Mouse (Mus musculus): ENCODE data around the gene Mars.

Mars gene

GRCm38 (mm10) chr10:127303136-127303535, 8.4 kb downstream of the Mars start:
- DNase-seq: no peak

GRCm38 (mm10) chr10:127300361-127300760, 11.2 kb downstream of the Mars start:
- DNase-seq: no peak

GRCm38 (mm10) chr10:127297015-127297871, 14.3 kb downstream of the Mars start:
- no peak for DNase-seq

- DNase-seq: no peak
Measured at GRCm38 (mm10) chr10:127295986-127296794, 15.4 kb downstream of the Mars start.

GRCm38 (mm10) chr10:127294895-127295510, 16.6 kb downstream of the Mars start:
- DNase-seq: no peak

GRCm38 (mm10) chr10:127293590-127294113, 17.9 kb downstream of the Mars start:
- DNase-seq: no peak

GRCm38 (mm10) chr10:127292987-127293538, 18.5 kb downstream of the Mars start:
- no peak for DNase-seq

- no peak for DNase-seq
Measured at GRCm38 (mm10) chr10:127291881-127292638, 19.5 kb downstream of the Mars start.

GRCm38 (mm10) chr10:127290930-127291880, 20.4 kb downstream of the Mars start:
- no peak for DNase-seq

DNA sequence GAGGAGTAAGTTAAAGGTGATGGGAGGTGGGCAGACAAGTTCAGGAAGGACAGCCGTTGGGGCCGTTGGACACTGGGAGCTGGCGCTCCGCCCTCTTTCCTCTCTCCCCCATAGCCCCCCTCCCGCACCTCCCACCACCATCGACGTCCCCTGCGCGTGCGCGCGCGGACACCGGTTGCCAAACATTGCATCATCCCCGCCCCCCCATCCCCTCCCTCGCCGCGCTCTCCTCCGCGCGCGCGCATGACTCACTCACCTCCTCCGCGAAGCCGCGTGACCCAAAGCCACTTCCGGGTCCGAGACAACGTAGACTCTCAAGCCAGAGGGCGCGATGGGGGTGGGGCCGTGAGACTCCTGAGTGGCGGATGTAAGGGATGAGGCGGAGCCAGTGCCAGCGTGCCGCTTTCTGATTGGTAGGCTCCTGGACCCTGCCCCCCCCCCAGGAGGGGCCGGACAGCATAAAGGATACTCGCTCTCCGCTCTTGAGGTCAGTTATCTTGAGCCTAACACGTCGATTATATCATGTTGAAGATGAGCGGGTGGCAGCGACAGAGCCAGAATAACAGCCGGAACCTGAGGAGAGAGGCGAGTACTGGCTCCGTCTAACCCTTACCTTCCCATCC, 21.2 kb downstream of the Mars start:
- DNase-seq: peak; percentile 98

DNA sequence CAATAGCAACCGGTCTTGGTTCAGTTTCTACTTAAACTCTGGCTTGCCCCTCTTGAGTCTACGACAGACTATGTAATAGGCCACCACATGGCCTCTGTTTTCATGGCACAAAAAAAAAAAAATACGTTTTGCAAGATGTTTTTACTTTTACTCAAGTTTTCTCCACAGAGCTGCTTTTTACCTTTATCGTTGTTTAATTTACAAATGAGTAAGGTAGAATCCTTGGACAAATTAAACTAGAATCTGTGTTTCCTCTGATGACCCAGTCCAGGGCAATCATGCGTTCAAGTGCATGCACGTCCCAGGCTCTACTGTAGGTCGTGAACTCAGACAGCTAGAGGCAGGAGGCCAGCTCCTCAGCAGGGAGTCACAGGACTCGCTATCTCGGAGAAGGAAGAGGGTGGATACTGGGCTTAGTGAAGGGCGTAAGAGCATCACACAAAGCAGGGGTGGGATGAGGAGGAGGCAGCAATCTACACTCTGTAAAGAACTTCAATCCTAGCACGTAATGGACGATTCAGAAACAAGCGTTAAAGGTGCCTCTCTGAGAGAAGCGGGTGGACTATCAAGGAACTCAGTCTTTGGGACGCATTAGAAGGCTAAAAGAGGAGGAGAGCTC, 21.9 kb downstream of the Mars start:
- DNase-seq: no peak

DNA sequence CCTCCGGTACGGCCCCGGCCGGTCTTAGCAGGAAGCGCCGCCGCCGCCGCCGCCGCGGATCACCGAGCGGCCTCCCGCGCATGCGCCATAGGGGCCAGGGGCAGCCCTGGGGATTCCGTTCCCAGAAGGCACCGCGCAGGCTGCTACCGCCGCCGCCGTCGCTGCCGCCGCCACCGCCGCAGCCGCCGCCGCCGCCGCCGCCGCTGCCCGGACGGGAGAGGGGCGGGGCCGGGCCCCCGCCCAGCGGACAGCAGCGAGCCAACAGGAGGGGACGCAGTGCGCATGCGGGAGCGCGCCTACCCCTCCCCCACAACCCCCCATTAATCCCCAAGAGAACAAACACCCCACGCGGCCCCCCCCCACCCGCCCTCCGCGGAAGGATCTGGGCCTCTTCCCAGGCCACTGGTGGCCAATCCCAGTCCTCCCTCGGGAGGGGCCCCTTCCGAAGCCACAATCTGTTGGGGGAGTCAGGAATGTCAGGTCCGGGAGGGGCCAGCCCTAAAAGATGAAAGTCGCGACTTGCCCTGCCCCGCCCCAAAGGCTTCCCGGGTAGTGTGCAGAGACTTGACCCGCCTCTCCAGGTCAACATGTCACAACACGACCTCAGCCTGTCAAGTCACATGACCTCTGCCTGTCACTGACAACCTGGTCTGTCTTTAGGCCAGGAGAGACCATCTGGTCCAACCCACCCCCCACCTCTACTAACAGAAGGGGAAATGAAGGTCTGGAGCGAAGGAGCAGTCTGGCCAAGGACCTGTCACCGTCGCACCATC, 22.6 kb downstream of the Mars start, which contains the start of gene Mbd6:
TSS of gene Mbd6 (minus strand) at position 219 of the 773 bp plus-strand sequence.
- DNase-seq: peak; percentile 85

DNA sequence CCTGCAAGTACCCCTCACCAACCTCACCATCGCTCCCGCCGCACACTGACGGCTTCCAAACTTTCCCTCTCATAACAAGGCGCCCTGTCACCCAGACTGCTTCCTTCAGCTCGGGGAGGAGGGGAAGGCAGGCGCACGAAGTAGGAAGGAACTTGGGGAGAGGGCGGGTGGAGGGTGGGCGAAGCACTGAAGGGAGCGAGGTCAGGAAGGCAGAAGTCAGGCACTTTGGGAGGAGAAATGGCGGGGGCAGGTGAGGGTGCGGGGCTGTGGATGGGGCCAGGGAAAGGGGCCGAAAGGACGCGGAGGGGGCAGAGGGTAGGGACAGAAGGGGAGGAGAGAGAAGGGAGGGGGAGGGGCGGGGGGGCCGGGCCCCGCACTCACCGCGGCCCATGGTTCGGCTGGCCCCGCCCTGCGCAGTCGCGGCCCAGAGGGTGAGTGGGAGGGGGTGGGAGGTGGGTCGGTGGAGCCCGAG, 23.2 kb downstream of the Mars start:
- peak; percentile 49 for DNase-seq

GRCm38 (mm10) chr10:127287936-127288293, 23.7 kb downstream of the Mars start:
- no peak for DNase-seq

DNA sequence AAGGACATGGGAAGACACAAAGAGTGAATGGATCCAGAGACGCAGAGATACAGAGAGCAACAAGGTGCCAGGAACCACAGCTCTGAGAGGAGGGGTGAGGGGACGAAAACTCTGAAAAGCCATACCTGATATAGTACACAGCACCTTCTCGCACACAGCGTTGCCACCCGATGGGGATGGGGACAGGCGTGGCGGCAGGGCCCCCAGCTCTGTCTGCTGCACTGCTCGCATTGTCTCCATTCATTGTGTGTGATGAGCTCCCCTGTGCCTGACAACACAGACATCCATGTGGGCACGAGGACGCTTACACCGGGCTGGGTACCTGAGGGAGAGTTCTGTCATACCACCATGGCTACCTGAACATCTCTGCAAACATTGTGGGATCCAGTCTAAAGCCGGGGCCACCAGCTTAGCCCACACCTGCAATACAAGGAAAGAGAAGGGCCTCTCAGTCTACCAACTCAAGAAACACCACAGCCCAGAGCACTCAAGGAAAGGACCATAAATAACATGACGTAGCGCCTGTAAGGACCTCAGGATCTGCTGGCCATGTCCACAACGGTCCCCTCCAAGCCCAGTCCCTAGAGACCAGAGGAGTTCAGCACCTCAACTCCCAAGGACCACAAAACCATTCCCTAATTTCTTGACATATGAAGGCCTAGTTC, 24.2 kb downstream of the Mars start:
- no peak for DNase-seq

- no peak for DNase-seq
Measured at GRCm38 (mm10) chr10:127286730-127287129, 24.9 kb downstream of the Mars start.

DNA sequence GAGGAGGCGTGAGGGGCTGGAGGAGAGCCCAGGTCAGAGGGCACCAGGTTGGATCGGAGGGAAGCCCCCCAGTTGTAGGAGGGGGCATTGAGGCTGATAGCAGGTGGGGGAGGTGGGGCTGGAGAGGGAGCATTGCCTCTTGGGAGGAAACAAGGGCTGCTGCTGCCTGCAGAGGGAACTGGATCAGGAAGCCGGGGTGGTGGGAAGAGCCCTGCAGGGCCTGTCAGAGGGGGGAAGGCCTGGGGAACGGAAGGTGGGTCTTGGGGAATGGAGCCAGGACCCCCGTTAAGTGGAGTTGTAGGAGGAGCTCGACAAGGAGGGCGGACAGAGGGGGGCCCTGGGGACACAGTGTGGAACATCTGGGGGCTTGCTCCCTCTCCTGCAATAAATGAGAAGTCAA, 25.4 kb downstream of the Mars start:
- DNase-seq: no peak

- no peak for DNase-seq
Measured at GRCm38 (mm10) chr10:127285644-127286043, 25.9 kb downstream of the Mars start.

Data from right cerebral cortex, postnatal 25 days (tissue).